Mouse (Mus musculus) effector memory CD4-positive, alpha-beta T cell, adult 5 months (primary cell): ENCODE data around the gene Nefh. TPM values are rescaled to one million over a fixed set of nuclear protein-coding genes. Genes with fewer than 3 reads are reported as not detected.

Experiments
- polyA plus RNA-seq: library from polyadenylated mRNA; unstranded; fragments of 100-300 nt; shearing (Covaris generic); gene quantifications from one replicate; pipeline ENCODE4 v1.2.1, GENCODE M21; 2017

Gene Nefh
- polyA plus RNA-seq, result 4.7 TPM

GRCm38 (mm10) chr11:4947813-4948174 is at the start of gene Nefh:
Gene Nefh, minus strand, starts transcription at chr11:4948064.

GRCm38 (mm10) chr11:4986695-4987486 is 39.0 kb upstream of the Nefh start, which contains the start of gene Ap1b1:
Gene Ap1b1, plus strand, starts transcription at chr11:4986824.

GRCm38 (mm10) chr11:4894848-4895816 is 52.7 kb downstream of the Nefh start, which contains the start of gene Thoc5:
Gene Thoc5, plus strand, starts transcription at chr11:4895320.

Other genes with a start within 250 kb of the Nefh start
- gene Uqcr10, start 243.7 kb downstream of the Nefh start, polyA plus RNA-seq, result 244 TPM
- gene Zmat5, start 243.4 kb downstream of the Nefh start, polyA plus RNA-seq, result 42.0 TPM
- gene Cabp7, start 201.3 kb downstream of the Nefh start, polyA plus RNA-seq, result not detected
- gene Nf2, start 98.5 kb downstream of the Nefh start, polyA plus RNA-seq, result 45.0 TPM
- 23.3 TPM for gene Nipsnap1, start 74.1 kb downstream of the Nefh start, polyA plus RNA-seq
- gene Thoc5, start 52.7 kb downstream of the Nefh start, polyA plus RNA-seq, result 28.7 TPM
- gene Ap1b1, start 38.8 kb upstream of the Nefh start, polyA plus RNA-seq, result 104 TPM
- gene Rasl10a, start 110.1 kb upstream of the Nefh start, polyA plus RNA-seq, result not detected
- 8.3 TPM for gene Gas2l1, start 117.3 kb upstream of the Nefh start, polyA plus RNA-seq
- gene Rhbdd3, start 150.9 kb upstream of the Nefh start, polyA plus RNA-seq, result 7.8 TPM
- gene Ewsr1, start 151.2 kb upstream of the Nefh start, polyA plus RNA-seq, result 730 TPM
- 0.60 TPM for gene Emid1, start 204.2 kb upstream of the Nefh start, polyA plus RNA-seq